Mouse (Mus musculus): ENCODE results near the gene Tfe3.

GRCm38 (mm10) chrX:7762921-7763197 is 499 bp downstream of the Tfe3 start:
- TF ChIP-seq CTCF (IDR thresholded peaks at IDR 0.05; ENCODE audit: low read depth) (no peak), EP300 (optimal IDR thresholded peaks at IDR 0.05) (no peak)

Data from stomach, postnatal 0 days (tissue).